Mouse (Mus musculus) heart, postnatal 14 days (tissue): ENCODE results near the gene 1700018B08Rik. TPM values are rescaled to one million over a fixed set of nuclear protein-coding genes. Genes with fewer than 3 reads are reported as not detected.

Experiments used
- DNase-seq, 2 experiments: peaks; one replicate each; pipeline ENCODE4 v3.0.0; 2021 to 2022
- intact Hi-C: fragments of 180-260 bp; cut with DNase I; formaldehyde crosslinking; loops from one replicate; pipeline ENCODE4 v1.15.1; 2025
- total RNA-seq, 2 experiments: library from RNA; stranded (reverse); gene quantifications; 2 replicates each; pipeline ENCODE4 v1.2.3; 2021

1700018B08Rik gene
- total RNA-seq, 2 experiments from 2014 or later, result not detected

- DNase-seq, result no peak
- intact Hi-C loops, result no loop called here
Observed at GRCm38 (mm10) chr8:121568321-121568720, 24.2 kb upstream of the 1700018B08Rik start.

GRCm38 (mm10) chr8:121563701-121564100 lies 19.6 kb upstream of the 1700018B08Rik start:
- intact Hi-C loops, result no loop called here
- no peak for DNase-seq

GRCm38 (mm10) chr8:121562941-121563351 lies 18.8 kb upstream of the 1700018B08Rik start:
- DNase-seq, result peak; percentile 82 to 85
- intact Hi-C loops, result no loop called here

- DNase-seq, result peak; percentile 73 to 77
- intact Hi-C loops, result no loop called here
Observed at GRCm38 (mm10) chr8:121561636-121562345, 17.7 kb upstream of the 1700018B08Rik start.

- DNase-seq, result no peak
- intact Hi-C loops, result no loop called here
Observed at GRCm38 (mm10) chr8:121560432-121561100, 16.4 kb upstream of the 1700018B08Rik start.

- intact Hi-C loops, result no loop called here
- no peak for DNase-seq
Observed at GRCm38 (mm10) chr8:121559801-121560200, 15.7 kb upstream of the 1700018B08Rik start.

- intact Hi-C loops, result no loop called here
Observed at GRCm38 (mm10) chr8:121558538-121558937, 14.4 kb upstream of the 1700018B08Rik start.

GRCm38 (mm10) chr8:121557746-121558145 lies 13.6 kb upstream of the 1700018B08Rik start:
- intact Hi-C loops, result no loop called here
- DNase-seq, result no peak

More at GRCm38 (mm10) chr8:121558538-121558937, 14.4 kb upstream of the 1700018B08Rik start:
- DNase-seq, result no peak

- no peak for DNase-seq
- intact Hi-C loops, result no loop called here
Observed at GRCm38 (mm10) chr8:121553831-121554475, 9.8 kb upstream of the 1700018B08Rik start.

- DNase-seq, result no peak
- intact Hi-C loops, result no loop called here
Observed at GRCm38 (mm10) chr8:121552506-121552905, 8.4 kb upstream of the 1700018B08Rik start.

GRCm38 (mm10) chr8:121551065-121551985 lies 7.2 kb upstream of the 1700018B08Rik start:
- intact Hi-C loops, result no loop called here
- no peak for DNase-seq

GRCm38 (mm10) chr8:121550056-121550455 lies 5.9 kb upstream of the 1700018B08Rik start:
- DNase-seq, result no peak
- intact Hi-C loops, result no loop called here

- intact Hi-C loops, result loop anchor here (5.0 to 10.0 kb wide), 3 partner anchors 125 to 288 kb away; no protein-coding TSS in a partner anchor
- peak; percentile 74 to 82 for DNase-seq
Observed at GRCm38 (mm10) chr8:121547132-121547531, 3.0 kb upstream of the 1700018B08Rik start.

- no peak for DNase-seq
- intact Hi-C loops, result loop anchor here (5.0 to 10.0 kb wide), 3 partner anchors 127 to 290 kb away; no protein-coding TSS in a partner anchor
Observed at GRCm38 (mm10) chr8:121544936-121545335, 816 bp upstream of the 1700018B08Rik start.

GRCm38 (mm10) chr8:121542901-121543300 lies 1.2 kb downstream of the 1700018B08Rik start:
- no peak for DNase-seq
- intact Hi-C loops, result loop anchor here (10.0 kb wide), 1 partner anchor 292 kb away; no protein-coding TSS in a partner anchor

- DNase-seq, result no peak
- intact Hi-C loops, result loop anchor here (10.0 kb wide), 1 partner anchor 293 kb away; no protein-coding TSS in a partner anchor
Observed at GRCm38 (mm10) chr8:121541862-121542261, 2.3 kb downstream of the 1700018B08Rik start.

- peak in 1 of 2 experiments; percentile 47 for DNase-seq
- intact Hi-C loops, result no loop called here
Observed at GRCm38 (mm10) chr8:121532381-121532780, 11.7 kb downstream of the 1700018B08Rik start.

- intact Hi-C loops, result no loop called here
- DNase-seq, result no peak
Observed at GRCm38 (mm10) chr8:121530639-121531038, 13.5 kb downstream of the 1700018B08Rik start.

GRCm38 (mm10) chr8:121528790-121529189 lies 15.3 kb downstream of the 1700018B08Rik start:
- intact Hi-C loops, result no loop called here
- peak; percentile 64 to 72 for DNase-seq

- DNase-seq, result no peak
- intact Hi-C loops, result no loop called here
Observed at GRCm38 (mm10) chr8:121527751-121528150, 16.4 kb downstream of the 1700018B08Rik start.
